Mouse (Mus musculus): Measurements from ENCODE around the gene Emilin1. TPM values are rescaled to one million over a fixed set of nuclear protein-coding genes. Genes with fewer than 3 reads are reported as not detected.

Gene Emilin1
- polyA plus RNA-seq, 1 experiment from 2014 or later: 183 TPM

DNA sequence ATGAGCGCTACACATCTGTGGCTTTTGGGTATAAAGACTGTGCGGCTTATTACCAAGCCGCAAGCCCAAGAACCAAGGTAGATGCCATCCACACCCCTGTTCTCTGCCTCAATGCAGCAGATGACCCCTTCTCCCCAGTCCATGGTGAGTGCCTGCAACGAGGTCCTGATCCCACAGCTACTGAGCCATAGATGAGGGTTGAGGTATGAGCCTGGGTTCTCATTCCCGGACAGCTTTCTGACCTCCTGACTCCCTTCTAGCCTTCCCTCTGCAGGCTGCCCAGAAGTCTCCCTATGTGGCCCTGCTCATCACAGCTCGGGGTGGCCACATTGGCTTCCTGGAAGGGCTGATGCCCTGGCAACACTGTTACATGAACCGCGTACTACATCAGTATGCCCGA lies 41.4 kb downstream of the Emilin1 start:
- no peak overlapping the region for H3K27ac ChIP-seq
- no peak overlapping the region for H3K9ac ChIP-seq
- H3K36me3 ChIP-seq: peaks cover 33% of the 10 kb centered on the region
- H3K4me2 ChIP-seq (replicated peaks): no peak overlapping the region
- peaks cover 17% of the 10 kb centered on the region for H3K4me1 ChIP-seq (replicated peaks)
- no peak for ATAC-seq
- H3K4me3 ChIP-seq (replicated peaks): no peak overlapping the region
- 91% methylated on average over 9 of the region's 9 CpGs for WGBS
- H3K9me3 ChIP-seq: no peaks in the 10 kb centered on the region
- H3K27me3 ChIP-seq (replicated peaks): no peaks in the 10 kb centered on the region

- Histone ChIP-seq H3K36me3 (peaks cover 33% of the 10 kb centered on the region), H3K4me1 (replicated peaks) (peaks cover 17% of the 10 kb centered on the region), H3K9me3 (no peaks in the 10 kb centered on the region), H3K9ac (no peak overlapping the region), H3K27me3 (replicated peaks) (no peaks in the 10 kb centered on the region), H3K4me2 (replicated peaks) (no peak overlapping the region), H3K4me3 (replicated peaks) (no peak overlapping the region), H3K27ac (no peak overlapping the region)
- no peak for ATAC-seq
- WGBS: 93% methylated on average over 6 of the region's 6 CpGs
These were observed 42.5 kb downstream of the Emilin1 start for GRCm38 (mm10) chr5:30955751-30956150.

GRCm38 (mm10) chr5:30957891-30958290 lies 44.7 kb downstream of the Emilin1 start:
- Histone ChIP-seq H3K27ac (no peak overlapping the region), H3K4me2 (replicated peaks) (peak overlapping the region; percentile 62), H3K4me3 (replicated peaks) (no peak overlapping the region), H3K9me3 (no peaks in the 10 kb centered on the region), H3K4me1 (replicated peaks) (peaks cover 17% of the 10 kb centered on the region), H3K27me3 (replicated peaks) (no peaks in the 10 kb centered on the region), H3K36me3 (peaks cover 33% of the 10 kb centered on the region), H3K9ac (no peak overlapping the region)
- no peak for ATAC-seq
- 94% methylated on average over 6 of the region's 6 CpGs for WGBS

DNA sequence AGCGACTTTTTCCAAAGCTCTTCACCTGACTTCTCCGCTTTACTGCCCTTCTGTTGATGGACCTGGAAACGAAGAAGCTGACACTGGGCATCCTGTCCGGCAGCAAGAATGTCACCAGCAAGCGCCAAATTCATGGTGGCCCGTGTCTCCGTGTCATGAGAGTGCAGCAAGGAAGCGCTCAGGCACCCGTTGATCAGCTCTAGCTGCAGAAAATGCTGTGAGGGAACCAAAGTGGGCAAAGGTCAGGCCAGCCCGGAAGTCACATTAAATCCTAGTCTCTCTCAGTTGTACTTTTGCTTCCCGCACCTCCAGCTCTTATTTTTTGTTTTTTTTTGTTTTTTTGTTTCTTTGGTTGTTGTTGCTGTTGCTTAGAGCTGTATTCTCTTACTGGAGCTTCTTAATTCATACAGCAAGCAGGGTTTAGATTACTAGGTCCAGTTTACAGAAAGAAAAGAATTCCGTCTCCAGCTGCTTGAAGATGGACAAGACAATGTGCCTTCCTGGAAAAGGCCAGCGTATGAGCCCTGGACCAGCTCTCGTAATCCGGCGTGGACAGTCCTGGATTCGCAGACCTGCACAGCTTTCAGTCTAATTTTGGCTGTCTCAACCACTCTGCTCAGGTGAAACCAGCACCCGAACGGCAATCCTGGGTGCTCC lies 46.1 kb downstream of the Emilin1 start:
- ATAC-seq: 0 out of 2 replicates have a peak, but pooled peaks have one; percentile 46
- H3K36me3 ChIP-seq: peaks cover 24% of the 10 kb centered on the region
- 29% methylated on average over 19 of the region's 19 CpGs for WGBS
- H3K27ac ChIP-seq: peak overlapping the region; percentile 90
- no peaks in the 10 kb centered on the region for H3K9me3 ChIP-seq
- peak overlapping the region; percentile 62 for H3K4me2 ChIP-seq (replicated peaks)
- peak overlapping the region; percentile 88 for H3K9ac ChIP-seq
- H3K27me3 ChIP-seq (replicated peaks): no peaks in the 10 kb centered on the region
- H3K4me1 ChIP-seq (replicated peaks): peaks cover 17% of the 10 kb centered on the region
- peak overlapping the region; percentile 78 for H3K4me3 ChIP-seq (replicated peaks)

DNA sequence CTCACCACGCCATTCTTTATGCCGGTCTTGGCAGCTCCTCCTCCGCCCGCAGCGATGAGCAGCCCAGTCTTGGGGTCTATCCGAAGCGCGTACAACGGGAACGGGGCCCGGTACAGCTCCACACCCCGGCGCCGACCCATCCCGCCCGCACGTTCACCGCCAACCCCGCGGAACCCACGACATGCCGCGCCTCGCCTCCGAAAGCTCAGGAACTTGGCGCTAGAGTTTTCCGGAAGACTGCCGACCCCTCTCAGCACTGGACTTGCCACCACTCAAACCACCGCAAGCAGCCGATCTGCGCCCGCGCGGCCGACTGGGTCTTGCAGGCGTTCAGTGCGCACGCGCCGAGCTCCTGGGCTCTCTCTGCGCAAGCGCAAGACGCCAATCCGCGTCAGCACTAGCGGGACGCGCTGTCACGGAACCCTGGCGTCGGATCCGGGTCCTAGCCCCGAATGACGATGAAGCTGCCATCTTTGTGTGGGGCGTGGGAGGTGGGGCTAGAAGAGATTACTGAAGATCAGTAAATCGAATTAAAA lies 46.8 kb downstream of the Emilin1 start, which contains the start of gene Preb:
Gene Preb, minus strand, starts transcription at position 396 of the 536 bp plus-strand sequence.
- Histone ChIP-seq H3K36me3 (peaks cover 17% of the 10 kb centered on the region), H3K27me3 (replicated peaks) (no peaks in the 10 kb centered on the region), H3K27ac (peak within 1 kb of the TSS; percentile 90), H3K9ac (peak within 1 kb of the TSS; percentile 88), H3K4me3 (replicated peaks) (peak within 1 kb of the TSS; percentile 78), H3K9me3 (no peaks in the 10 kb centered on the region), H3K4me2 (replicated peaks) (peak within 1 kb of the TSS; percentile 62), H3K4me1 (replicated peaks) (peaks cover 17% of the 10 kb centered on the region)
- WGBS: under 1% methylated on average over 56 of the region's 56 CpGs
- ATAC-seq: peak; percentile 97

- Histone ChIP-seq H3K36me3 (peaks cover 10% of the 10 kb centered on the region), H3K4me3 (replicated peaks) (no peak overlapping the region; the same call in 1 of the 2 replicates), H3K4me2 (replicated peaks) (peak overlapping the region; percentile 62), H3K9me3 (no peaks in the 10 kb centered on the region), H3K27me3 (replicated peaks) (no peaks in the 10 kb centered on the region), H3K27ac (no peak overlapping the region), H3K9ac (peak overlapping the region; percentile 41; the same call in 1 of the 2 replicates), H3K4me1 (replicated peaks) (peaks cover 17% of the 10 kb centered on the region)
- WGBS: 94% methylated on average over 2 of the region's 2 CpGs
- ATAC-seq: no peak
These were observed 47.6 kb downstream of the Emilin1 start for GRCm38 (mm10) chr5:30960814-30961213.

DNA sequence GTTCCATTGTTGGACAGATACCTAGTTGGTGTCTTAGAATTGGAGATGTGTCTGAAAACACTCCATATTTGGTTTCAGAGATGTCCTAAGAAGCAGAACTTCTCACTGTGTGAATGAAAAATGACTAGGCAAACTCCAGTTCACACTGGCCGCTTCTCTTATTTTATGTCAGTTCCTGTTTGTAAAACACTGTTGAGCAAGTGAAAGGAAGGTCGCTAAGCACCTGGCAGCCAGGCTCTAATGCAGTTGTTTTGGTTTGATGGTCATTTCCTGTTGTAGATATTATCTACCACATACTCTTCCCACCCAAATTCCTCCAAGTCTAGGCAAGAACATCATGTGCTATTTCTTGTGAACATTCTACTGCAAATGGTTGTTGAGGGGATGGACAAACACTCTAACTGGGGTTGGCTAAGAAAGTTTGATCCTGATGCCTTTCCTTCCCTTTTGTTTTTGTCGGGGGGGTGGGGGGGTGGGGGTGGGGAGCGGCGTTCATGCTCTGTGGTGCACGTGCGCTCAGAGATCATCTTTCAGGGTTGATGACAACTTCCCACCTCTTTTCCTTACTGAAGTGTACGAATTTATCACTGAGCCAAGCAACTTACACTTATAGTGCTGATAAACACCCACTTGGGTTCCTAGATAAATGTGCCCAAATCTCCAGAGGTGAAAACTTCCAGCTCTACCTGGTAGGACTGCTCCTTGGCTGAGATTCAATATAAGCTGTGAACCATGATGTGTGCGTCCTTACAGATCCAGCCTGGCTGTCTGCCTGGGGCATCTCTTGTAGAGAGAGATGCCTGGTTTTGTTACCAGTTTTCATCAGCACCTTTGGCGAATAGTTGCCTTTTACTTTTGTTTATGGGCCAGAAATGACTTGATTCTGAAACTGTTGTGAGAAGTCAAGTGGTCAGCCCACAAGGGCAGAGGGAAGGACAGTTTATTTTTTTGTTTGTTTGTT lies 48.6 kb downstream of the Emilin1 start:
- no peak overlapping the region for H3K4me2 ChIP-seq (replicated peaks)
- no peaks in the 10 kb centered on the region for H3K9me3 ChIP-seq
- H3K4me1 ChIP-seq (replicated peaks): peaks cover 17% of the 10 kb centered on the region
- no peak overlapping the region for H3K27ac ChIP-seq
- WGBS: 73% methylated on average over 10 of the region's 10 CpGs
- no peak overlapping the region for H3K9ac ChIP-seq
- ATAC-seq: no peak
- no peaks in the 10 kb centered on the region for H3K27me3 ChIP-seq (replicated peaks)
- 0 out of 2 replicates have a peak, but pooled peaks cover 6% of the 10 kb centered on the region for H3K36me3 ChIP-seq
- no peak overlapping the region for H3K4me3 ChIP-seq (replicated peaks)

GRCm38 (mm10) chr5:30963916-30964315 lies 50.7 kb downstream of the Emilin1 start:
- no peak for ATAC-seq
- H3K27me3 ChIP-seq (replicated peaks): no peaks in the 10 kb centered on the region
- WGBS: 76% methylated on average over 3 of the region's 3 CpGs

DNA sequence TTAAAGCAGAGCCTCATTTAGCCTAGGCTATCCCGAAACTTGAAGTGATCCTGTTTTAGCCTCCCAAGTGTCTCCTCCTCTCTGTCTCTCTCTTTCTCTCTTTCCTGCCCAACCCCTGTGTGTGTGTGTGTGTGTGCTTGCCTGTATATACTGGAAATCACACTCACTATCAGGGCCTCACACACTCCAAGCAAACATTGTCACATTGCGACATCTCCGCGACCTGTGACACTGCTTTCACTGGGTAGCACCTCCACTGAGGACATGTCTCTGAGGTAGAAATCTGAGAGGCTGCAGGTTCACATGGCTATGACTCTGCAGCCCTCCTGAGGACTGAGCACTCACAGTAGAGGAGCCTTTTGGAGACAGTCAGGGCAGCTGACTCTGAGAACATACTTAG lies 53.0 kb downstream of the Emilin1 start:
- peaks cover 7% of the 10 kb centered on the region for H3K4me1 ChIP-seq (replicated peaks)
- no peaks in the 10 kb centered on the region for H3K9me3 ChIP-seq
- no peak overlapping the region for H3K27ac ChIP-seq
- H3K4me3 ChIP-seq (replicated peaks): no peak overlapping the region
- WGBS: 85% methylated on average over 4 of the region's 4 CpGs
- ATAC-seq: no peak
- no peak overlapping the region for H3K4me2 ChIP-seq (replicated peaks)
- no peaks in the 10 kb centered on the region for H3K27me3 ChIP-seq (replicated peaks)
- no peaks in the 10 kb centered on the region for H3K36me3 ChIP-seq
- H3K9ac ChIP-seq: no peak overlapping the region

More at GRCm38 (mm10) chr5:30963916-30964315, 50.7 kb downstream of the Emilin1 start:
- Histone ChIP-seq H3K9ac (no peak overlapping the region), H3K4me3 (replicated peaks) (no peak overlapping the region), H3K9me3 (no peaks in the 10 kb centered on the region), H3K27ac (no peak overlapping the region), H3K4me1 (replicated peaks) (peaks cover 10% of the 10 kb centered on the region), H3K4me2 (replicated peaks) (no peak overlapping the region), H3K36me3 (no peaks in the 10 kb centered on the region)

DNA sequence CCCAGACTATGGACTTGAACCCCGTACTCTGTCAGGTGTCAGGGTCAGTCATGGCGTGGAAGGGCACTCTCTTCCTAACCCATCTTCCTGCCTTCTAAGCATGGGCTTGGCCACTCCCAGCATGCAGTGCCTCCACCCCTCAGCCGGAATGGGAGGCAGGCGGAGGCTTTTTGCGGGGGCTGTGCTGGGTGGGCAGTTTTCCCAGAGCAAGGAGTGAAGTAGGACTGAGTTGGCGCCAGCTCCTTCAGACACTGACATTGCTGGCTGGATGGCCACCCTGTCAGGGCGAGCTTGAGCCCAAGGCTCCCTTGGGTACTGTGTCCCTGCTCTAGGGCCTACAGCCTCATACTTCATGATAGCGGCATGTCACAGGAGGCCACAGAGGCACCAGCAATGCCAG lies 55.2 kb downstream of the Emilin1 start, which contains the start of gene Tcf23:
Gene Tcf23, plus strand, starts transcription at position 247 of the 400 bp plus-strand sequence.
- Histone ChIP-seq H3K36me3 (no peaks in the 10 kb centered on the region), H3K27ac (0 out of 2 replicates have a peak within 1 kb of the TSS, but pooled peaks have one; percentile 32), H3K4me2 (replicated peaks) (no peak within 1 kb of the TSS), H3K4me3 (replicated peaks) (no peak within 1 kb of the TSS), H3K27me3 (replicated peaks) (no peaks in the 10 kb centered on the region), H3K9me3 (no peaks in the 10 kb centered on the region), H3K4me1 (replicated peaks) (peaks cover 7% of the 10 kb centered on the region), H3K9ac (no peak within 1 kb of the TSS)
- 70% methylated on average over 8 of the region's 8 CpGs for WGBS
- no peak for ATAC-seq

DNA sequence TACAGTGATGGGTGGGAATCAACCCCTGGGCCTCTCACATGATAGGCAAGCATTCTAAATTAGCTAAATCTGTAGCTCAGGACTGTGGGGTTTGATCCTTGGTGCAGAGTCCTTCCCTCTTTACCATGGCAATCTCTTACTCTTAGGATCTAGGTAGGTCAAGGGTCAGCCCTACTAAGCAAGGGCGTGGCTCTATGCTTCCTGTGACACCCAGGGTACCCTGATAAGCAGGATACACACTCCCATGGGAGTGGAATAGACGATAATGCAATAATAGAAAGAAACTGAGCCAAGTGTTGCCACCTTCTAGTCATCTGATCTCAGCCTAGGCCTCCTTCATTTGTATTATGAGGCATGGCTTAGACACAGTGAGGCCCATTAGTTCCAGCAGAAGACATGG lies 56.2 kb downstream of the Emilin1 start:
- Histone ChIP-seq H3K27me3 (replicated peaks) (no peaks in the 10 kb centered on the region), H3K27ac (peak overlapping the region; percentile 51), H3K4me2 (replicated peaks) (0 out of 2 replicates have a peak overlapping the region, but pooled peaks have one; percentile 3), H3K4me3 (replicated peaks) (no peak overlapping the region), H3K4me1 (replicated peaks) (peaks cover 7% of the 10 kb centered on the region), H3K36me3 (no peaks in the 10 kb centered on the region), H3K9me3 (no peaks in the 10 kb centered on the region), H3K9ac (no peak overlapping the region)
- 58% methylated on average over 2 of the region's 2 CpGs for WGBS
- peak; percentile 94 for ATAC-seq
